Mouse (Mus musculus) midbrain, embryonic 15.5 days (tissue): ENCODE measurements around the gene Pitpnc1. TPM values are rescaled to one million over a fixed set of nuclear protein-coding genes. Genes with fewer than 3 reads are reported as not detected.

Experiments
- ATAC-seq: fragments of 200-750 bp; cut with Nextera tagmentation; replicated peaks from 2 replicates; pipeline ENCODE4 v1.8.0; 2017; ENCODE audit warnings: moderate TSS enrichment
- H3K27ac ChIP-seq: fragments of 300-500 bp; sonication (generic); 2 replicates; pipeline ENCODE4 v1.5.1; 2015; ENCODE audit warnings: mild to moderate bottlenecking, inconsistent platforms
- H3K27me3 ChIP-seq: fragments of 300-500 bp; sonication (generic); replicated peaks from 2 replicates; pipeline ENCODE4 v1.6.1; 2015; ENCODE audit warnings: inconsistent platforms
- H3K36me3 ChIP-seq: fragments of 300-500 bp; sonication (generic); replicated peaks from 2 replicates; pipeline ENCODE4 v1.6.1; 2015; ENCODE audit warnings: inconsistent platforms
- H3K4me1 ChIP-seq: fragments of 300-500 bp; sonication (generic); 2 replicates; pipeline ENCODE4 v1.6.1; 2015; ENCODE audit warnings: inconsistent platforms
- H3K4me2 ChIP-seq: fragments of 300-500 bp; sonication (generic); 2 replicates; pipeline ENCODE4 v1.6.1; 2015; ENCODE audit warnings: inconsistent platforms, mild to moderate bottlenecking, moderate library complexity
- H3K4me3 ChIP-seq: fragments of 300-500 bp; sonication (generic); 2 replicates; pipeline ENCODE4 v1.5.1; 2015; ENCODE audit warnings: mild to moderate bottlenecking, inconsistent platforms
- H3K9ac ChIP-seq: fragments of 300-500 bp; sonication (generic); 2 replicates; pipeline ENCODE4 v1.6.1; 2015; ENCODE audit warnings: mild to moderate bottlenecking, inconsistent platforms
- H3K9me3 ChIP-seq: fragments of 300-500 bp; sonication (generic); 2 replicates; pipeline ENCODE4 v1.6.1; 2016; ENCODE audit warnings: inconsistent platforms
- WGBS: fragments of 180-500 bp; shearing (Covaris S2); methylation state at CpG from one replicate; pipeline ENCODE4 v1.1.7; 2015; ENCODE audit warnings: mixed read lengths; 5-methylcytosine and 5-hydroxymethylcytosine counted together
- polyA plus RNA-seq: library from polyadenylated mRNA; unstranded; fragments of >200 nt; fragmentation: Nextera tagmentation; extraction: Ambion mirVana; gene quantifications from 2 replicates; pipeline ENCODE4 v1.2.1, GENCODE M21; 2015

The Pitpnc1 gene
- polyA plus RNA-seq, 1 experiment from 2014 or later: 43.7 TPM

- WGBS: 93% methylated on average over 4 of the region's 4 CpGs
- peaks cover 16% of the 10 kb centered on the region for H3K4me1 ChIP-seq
Measured at GRCm38 (mm10) chr11:107373154-107373553, 97.3 kb downstream of the Pitpnc1 start.

GRCm38 (mm10) chr11:107372688-107373087 is 97.8 kb downstream of the Pitpnc1 start:
- no peak overlapping the region for H3K4me3 ChIP-seq
- no peak overlapping the region for H3K9ac ChIP-seq
- ATAC-seq: peak; percentile 52; the same call in 1 of the 2 replicates

More at GRCm38 (mm10) chr11:107373154-107373553, 97.3 kb downstream of the Pitpnc1 start:
- Histone ChIP-seq H3K27ac (peak overlapping the region; percentile 54), H3K36me3 (no peaks in the 10 kb centered on the region), H3K9ac (no peak overlapping the region), H3K27me3 (no peaks in the 10 kb centered on the region), H3K4me3 (no peak overlapping the region), H3K4me2 (peak overlapping the region; percentile 9; the same call in 1 of the 2 replicates), H3K9me3 (no peaks in the 10 kb centered on the region)
- no peak for ATAC-seq

GRCm38 (mm10) chr11:107370476-107370875 is 100.0 kb downstream of the Pitpnc1 start:
- Histone ChIP-seq H3K9ac (no peak overlapping the region), H3K27ac (no peak overlapping the region), H3K36me3 (no peaks in the 10 kb centered on the region), H3K4me3 (no peak overlapping the region), H3K4me1 (peaks cover 10% of the 10 kb centered on the region), H3K9me3 (no peaks in the 10 kb centered on the region), H3K27me3 (no peaks in the 10 kb centered on the region), H3K4me2 (no peak overlapping the region)
- ATAC-seq: no peak
- 81% methylated on average over 3 of the region's 3 CpGs for WGBS

More at GRCm38 (mm10) chr11:107372688-107373087, 97.8 kb downstream of the Pitpnc1 start:
- H3K27me3 ChIP-seq: no peaks in the 10 kb centered on the region
- peaks cover 16% of the 10 kb centered on the region for H3K4me1 ChIP-seq
- H3K27ac ChIP-seq: peak overlapping the region; percentile 54
- 30% methylated on average over 7 of the region's 7 CpGs for WGBS
- peak overlapping the region; percentile 9; the same call in 1 of the 2 replicates for H3K4me2 ChIP-seq
- no peaks in the 10 kb centered on the region for H3K9me3 ChIP-seq
- no peaks in the 10 kb centered on the region for H3K36me3 ChIP-seq

- H3K27ac ChIP-seq: no peak overlapping the region
- 96% methylated on average over 6 of the region's 6 CpGs for WGBS
- peaks cover 7% of the 10 kb centered on the region for H3K4me1 ChIP-seq
- H3K4me2 ChIP-seq: no peak overlapping the region
- no peaks in the 10 kb centered on the region for H3K27me3 ChIP-seq
- H3K9ac ChIP-seq: no peak overlapping the region
- ATAC-seq: no peak
- no peaks in the 10 kb centered on the region for H3K36me3 ChIP-seq
- no peak overlapping the region for H3K4me3 ChIP-seq
- H3K9me3 ChIP-seq: no peaks in the 10 kb centered on the region
Measured at GRCm38 (mm10) chr11:107369661-107370060, 100.8 kb downstream of the Pitpnc1 start.

GRCm38 (mm10) chr11:107365938-107366712 is 104.4 kb downstream of the Pitpnc1 start:
- no peak for ATAC-seq
- WGBS: 78% methylated on average over 13 of the region's 13 CpGs
- no peak overlapping the region for H3K9ac ChIP-seq
- no peaks in the 10 kb centered on the region for H3K27me3 ChIP-seq
- no peaks in the 10 kb centered on the region for H3K36me3 ChIP-seq
- no peak overlapping the region for H3K27ac ChIP-seq
- H3K9me3 ChIP-seq: no peaks in the 10 kb centered on the region
- no peaks in the 10 kb centered on the region for H3K4me1 ChIP-seq
- no peak overlapping the region for H3K4me3 ChIP-seq
- no peak overlapping the region for H3K4me2 ChIP-seq

- H3K4me1 ChIP-seq: peaks cover 19% of the 10 kb centered on the region
- H3K36me3 ChIP-seq: no peaks in the 10 kb centered on the region
- no peak overlapping the region for H3K4me3 ChIP-seq
- no peak overlapping the region for H3K4me2 ChIP-seq
- no peak for ATAC-seq
- WGBS: 51% methylated on average over 5 of the region's 5 CpGs
- H3K9me3 ChIP-seq: no peaks in the 10 kb centered on the region
- no peak overlapping the region for H3K9ac ChIP-seq
- H3K27me3 ChIP-seq: no peaks in the 10 kb centered on the region
- H3K27ac ChIP-seq: no peak overlapping the region
Measured at GRCm38 (mm10) chr11:107358695-107359094, 111.8 kb downstream of the Pitpnc1 start.

GRCm38 (mm10) chr11:107356224-107356623 is 114.3 kb downstream of the Pitpnc1 start:
- Histone ChIP-seq H3K9me3 (no peaks in the 10 kb centered on the region), H3K4me3 (no peak overlapping the region), H3K9ac (no peak overlapping the region), H3K4me2 (no peak overlapping the region), H3K27me3 (no peaks in the 10 kb centered on the region), H3K27ac (0 out of 2 replicates have a peak overlapping the region, but pooled peaks have one; percentile 12), H3K4me1 (peaks cover 19% of the 10 kb centered on the region), H3K36me3 (no peaks in the 10 kb centered on the region)
- ATAC-seq: no peak
- 41% methylated on average over 7 of the region's 7 CpGs for whole genome bisulfite sequencing

- no peak overlapping the region for H3K4me2 ChIP-seq
- no peaks in the 10 kb centered on the region for H3K36me3 ChIP-seq
- no peak overlapping the region for H3K4me3 ChIP-seq
- peaks cover 19% of the 10 kb centered on the region for H3K4me1 ChIP-seq
- no peak for ATAC-seq
- H3K9ac ChIP-seq: no peak overlapping the region
- no peaks in the 10 kb centered on the region for H3K27me3 ChIP-seq
- no peak overlapping the region for H3K27ac ChIP-seq
- H3K9me3 ChIP-seq: no peaks in the 10 kb centered on the region
- WGBS: 41% methylated on average over 3 of the region's 3 CpGs
Measured at GRCm38 (mm10) chr11:107355526-107355925, 115.0 kb downstream of the Pitpnc1 start.

- no peak overlapping the region for H3K4me2 ChIP-seq
- no peak overlapping the region for H3K9ac ChIP-seq
- no peaks in the 10 kb centered on the region for H3K9me3 ChIP-seq
- no peaks in the 10 kb centered on the region for H3K36me3 ChIP-seq
- H3K27ac ChIP-seq: no peak overlapping the region
- H3K4me3 ChIP-seq: no peak overlapping the region
- H3K27me3 ChIP-seq: no peaks in the 10 kb centered on the region
- ATAC-seq: no peak
- WGBS: 90% methylated on average over 8 of the region's 8 CpGs
- peaks cover 19% of the 10 kb centered on the region for H3K4me1 ChIP-seq
Measured at GRCm38 (mm10) chr11:107354499-107355143, 115.9 kb downstream of the Pitpnc1 start.

GRCm38 (mm10) chr11:107352596-107352995 is 117.9 kb downstream of the Pitpnc1 start:
- no peak for ATAC-seq
- no peak overlapping the region for H3K4me2 ChIP-seq
- no peaks in the 10 kb centered on the region for H3K9me3 ChIP-seq
- H3K36me3 ChIP-seq: no peaks in the 10 kb centered on the region
- no peak overlapping the region for H3K9ac ChIP-seq
- H3K27me3 ChIP-seq: no peaks in the 10 kb centered on the region
- H3K27ac ChIP-seq: no peak overlapping the region
- no peak overlapping the region for H3K4me3 ChIP-seq
- WGBS: 11% methylated on average over 7 of the region's 7 CpGs
- peaks cover 14% of the 10 kb centered on the region for H3K4me1 ChIP-seq

GRCm38 (mm10) chr11:107349756-107350155 is 120.7 kb downstream of the Pitpnc1 start:
- WGBS: 82% methylated on average over 7 of the region's 7 CpGs
- Histone ChIP-seq H3K27ac (no peak overlapping the region), H3K36me3 (no peaks in the 10 kb centered on the region), H3K27me3 (no peaks in the 10 kb centered on the region), H3K9me3 (no peaks in the 10 kb centered on the region), H3K4me1 (no peaks in the 10 kb centered on the region; the same call in 1 of the 2 replicates), H3K4me3 (no peak overlapping the region), H3K9ac (no peak overlapping the region), H3K4me2 (no peak overlapping the region)
- no peak for ATAC-seq

GRCm38 (mm10) chr11:107343031-107343430 is 127.5 kb downstream of the Pitpnc1 start:
- H3K4me2 ChIP-seq: no peak overlapping the region
- H3K27ac ChIP-seq: no peak overlapping the region
- no peak for ATAC-seq
- no peaks in the 10 kb centered on the region for H3K27me3 ChIP-seq
- 69% methylated on average over 4 of the region's 4 CpGs for WGBS
- no peaks in the 10 kb centered on the region for H3K36me3 ChIP-seq
- peaks cover 13% of the 10 kb centered on the region; the same call in 1 of the 2 replicates for H3K4me1 ChIP-seq
- H3K4me3 ChIP-seq: no peak overlapping the region
- H3K9ac ChIP-seq: no peak overlapping the region
- no peaks in the 10 kb centered on the region for H3K9me3 ChIP-seq
